Mouse (Mus musculus) heart, postnatal 0 days (tissue): ENCODE results near the gene Alg3.

Source experiments
- CTCF ChIP-seq: IDR thresholded peaks from 2 replicates; pipeline ENCODE4 v1.5.1; 2016; ENCODE audit warnings: antibody characterized with exemption, control low read depth, low read depth
- EP300 ChIP-seq: IDR thresholded peaks from 2 replicates; pipeline ENCODE4 v1.6.1; 2016; ENCODE audit warnings: antibody characterized with exemption, low read depth

DNA sequence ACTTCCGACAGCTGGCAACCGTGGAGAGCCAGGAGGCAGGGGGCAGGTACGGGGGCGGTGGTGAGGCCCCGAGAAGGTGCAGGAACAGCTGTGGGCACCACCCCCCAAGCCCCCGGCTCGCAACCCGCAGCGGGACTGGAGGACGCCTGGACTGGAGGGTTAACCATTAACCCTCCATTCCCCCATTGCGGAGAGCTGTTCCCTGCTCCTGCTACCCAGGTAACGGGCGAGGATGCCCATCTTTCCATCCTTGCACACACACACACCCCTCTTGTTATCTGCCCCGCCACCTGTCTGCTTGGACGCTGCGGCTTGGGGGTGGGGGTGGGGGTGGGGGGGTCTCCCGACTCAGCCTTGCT, 20.9 kb downstream of the Alg3 start:
- TF ChIP-seq CTCF (no peak), EP300 (no peak)
